Mouse (Mus musculus) thymus, adult 2 months (tissue): ENCODE measurements around the gene Tcf7l2. TPM values are rescaled to one million over a fixed set of nuclear protein-coding genes. Genes with fewer than 3 reads are reported as not detected.

Experiments used
- DNase-seq: peaks from one replicate; pipeline ENCODE4 v3.0.0; 2021
- H3K27ac ChIP-seq: fragments of 200-500 bp; 2 replicates; pipeline ENCODE4 v1.5.1; 2012; ENCODE audit warnings: low read length, control low read depth; ENCODE audit not compliant: control insufficient read depth, insufficient read depth
- H3K27me3 ChIP-seq: fragments of 200-500 bp; 2 replicates; pipeline ENCODE4 v1.6.1; 2012; ENCODE audit warnings: mild to moderate bottlenecking, low read length, moderate library complexity, mixed read lengths; ENCODE audit not compliant: control insufficient read depth, insufficient read depth
- H3K36me3 ChIP-seq: fragments of 200-500 bp; 2 replicates; pipeline ENCODE4 v1.6.1; 2012; ENCODE audit warnings: mild to moderate bottlenecking, low read length, moderate library complexity; ENCODE audit not compliant: control insufficient read depth, insufficient read depth
- H3K4me1 ChIP-seq: fragments of 200-500 bp; replicated peaks from 2 replicates; pipeline ENCODE4 v1.6.1; 2012; ENCODE audit warnings: low read length; ENCODE audit not compliant: control insufficient read depth, insufficient read depth
- H3K4me3 ChIP-seq: fragments of 200-500 bp; 2 replicates; pipeline ENCODE4 v1.5.1; 2012; ENCODE audit warnings: mild to moderate bottlenecking, low read length, control low read depth, moderate library complexity; ENCODE audit not compliant: control insufficient read depth, insufficient read depth
- CTCF ChIP-seq: fragments of 200-500 bp; IDR thresholded peaks from 2 replicates; pipeline ENCODE4 v1.5.1; 2012; ENCODE audit warnings: mild to moderate bottlenecking, control low read depth, low read length, moderate library complexity, borderline replicate concordance; ENCODE audit not compliant: control insufficient read depth, poor library complexity, insufficient read depth; ENCODE audit errors: extremely low read depth
- POLR2A ChIP-seq: fragments of 200-500 bp; IDR thresholded peaks from 2 replicates; pipeline ENCODE4 v1.6.1; 2012; ENCODE audit warnings: mild to moderate bottlenecking, low read length, control low read depth, moderate library complexity; ENCODE audit not compliant: control insufficient read depth, poor library complexity, insufficient read depth; ENCODE audit errors: extremely low read depth
- WGBS: fragments of 180-500 bp; shearing (Covaris S2); methylation state at CpG from one replicate; pipeline ENCODE4 v1.1.7; 2018; 5-methylcytosine and 5-hydroxymethylcytosine counted together
- polyA plus RNA-seq: library from polyadenylated mRNA; depleted of rRNA; stranded (reverse); fragments of >200 nt; gene quantifications from 2 replicates; pipeline ENCODE4 v1.2.3, GENCODE M21; 2012

Gene Tcf7l2
- polyA plus RNA-seq, 1 experiment = 7.6 TPM

- H3K27ac ChIP-seq = no peak overlapping the region
- H3K4me1 ChIP-seq = no peaks in the 10 kb centered on the region
- H3K36me3 ChIP-seq = no peaks in the 10 kb centered on the region
- no peaks in the 10 kb centered on the region for H3K27me3 ChIP-seq
- DNase-seq = no peak
- WGBS = 95% methylated on average over 21 of the region's 21 CpGs
- TF ChIP-seq POLR2A (no peak), CTCF (no peak)
- no peak overlapping the region for H3K4me3 ChIP-seq
Measured at GRCm38 (mm10) chr19:55784796-55785418, 43.3 kb downstream of the Tcf7l2 start.

GRCm38 (mm10) chr19:55787420-55787819, 45.8 kb downstream of the Tcf7l2 start:
- no peak for TF ChIP-seq CTCF
- TF ChIP-seq POLR2A = no peak
- WGBS = 92% methylated on average over 13 of the region's 13 CpGs
- H3K4me1 ChIP-seq = peaks cover 10% of the 10 kb centered on the region

GRCm38 (mm10) chr19:55788285-55788904, 46.8 kb downstream of the Tcf7l2 start:
- Histone ChIP-seq H3K27me3 (no peaks in the 10 kb centered on the region), H3K27ac (no peak overlapping the region), H3K4me1 (peaks cover 19% of the 10 kb centered on the region), H3K4me3 (no peak overlapping the region), H3K36me3 (no peaks in the 10 kb centered on the region)
- TF ChIP-seq CTCF = no peak
- TF ChIP-seq POLR2A = no peak
- WGBS = 96% methylated on average over 7 of the region's 7 CpGs
- no peak for DNase-seq

More at GRCm38 (mm10) chr19:55787420-55787819, 45.8 kb downstream of the Tcf7l2 start:
- DNase-seq = no peak
- H3K36me3 ChIP-seq = no peaks in the 10 kb centered on the region
- no peaks in the 10 kb centered on the region for H3K27me3 ChIP-seq
- no peak overlapping the region for H3K4me3 ChIP-seq
- H3K27ac ChIP-seq = no peak overlapping the region

GRCm38 (mm10) chr19:55788905-55789295, 47.3 kb downstream of the Tcf7l2 start:
- no peak for DNase-seq
- no peak overlapping the region for H3K27ac ChIP-seq
- no peaks in the 10 kb centered on the region for H3K27me3 ChIP-seq
- no peak for TF ChIP-seq POLR2A
- H3K4me1 ChIP-seq = peaks cover 19% of the 10 kb centered on the region
- no peak overlapping the region for H3K4me3 ChIP-seq
- 96% methylated on average over 5 of the region's 5 CpGs for WGBS
- H3K36me3 ChIP-seq = no peaks in the 10 kb centered on the region

- DNase-seq = no peak
- no peaks in the 10 kb centered on the region for H3K27me3 ChIP-seq
- no peak overlapping the region for H3K27ac ChIP-seq
- no peak overlapping the region for H3K4me3 ChIP-seq
- no peaks in the 10 kb centered on the region for H3K36me3 ChIP-seq
- WGBS = 71% methylated on average over 3 of the region's 3 CpGs
- peaks cover 19% of the 10 kb centered on the region for H3K4me1 ChIP-seq
- TF ChIP-seq CTCF = no peak
- no peak for TF ChIP-seq POLR2A
Measured at GRCm38 (mm10) chr19:55789838-55790237, 48.2 kb downstream of the Tcf7l2 start.

GRCm38 (mm10) chr19:55791293-55791692, 49.7 kb downstream of the Tcf7l2 start:
- Histone ChIP-seq H3K36me3 (no peaks in the 10 kb centered on the region), H3K4me3 (no peak overlapping the region), H3K27me3 (no peaks in the 10 kb centered on the region), H3K27ac (no peak overlapping the region), H3K4me1 (peaks cover 19% of the 10 kb centered on the region)
- DNase-seq = no peak
- 97% methylated on average over 6 of the region's 6 CpGs for WGBS
- TF ChIP-seq POLR2A = no peak
- TF ChIP-seq CTCF = no peak
